Mouse (Mus musculus): ENCODE results near the gene Psd4.

GRCm38 (mm10) chr2:24383636-24384035 lies 16.3 kb downstream of the Psd4 start:
- TF ChIP-seq CTCF (IDR thresholded peaks at IDR 0.05; ENCODE audit: borderline replicate concordance, extremely low read depth, insufficient read depth, insufficient read length) (no peak), POLR2A (IDR thresholded peaks at IDR 0.05; ENCODE audit: borderline replicate concordance, extremely low read depth, insufficient read depth, insufficient read length, poor library complexity, severe bottlenecking) (no peak)

Data from brain, embryonic 14.5 days (tissue).